Mouse (Mus musculus): ENCODE results near the gene Rai14.

GRCm38 (mm10) chr15:10584359-10585187 lies 129.9 kb downstream of the Rai14 start:
- no peak for TF ChIP-seq MYC (IDR thresholded peaks at IDR 0.05; ENCODE audit: low read depth, low read length)
- no peak for TF ChIP-seq CTCF (IDR thresholded peaks at IDR 0.05 in 2 of 3, conservative IDR thresholded peaks at IDR 0.05 in 1 of 3; ENCODE audit: control insufficient read depth in 1 of 3, insufficient read depth in 1 of 3, low read depth in 2 of 3, low read length in 3 of 3, poor library complexity in 1 of 3, severe bottlenecking in 1 of 3)
- TF ChIP-seq SMC3 (IDR thresholded peaks at IDR 0.05; ENCODE audit: low read depth, low read length), result no peak
- no peak for TF ChIP-seq POLR2A (IDR thresholded peaks at IDR 0.05; ENCODE audit: control insufficient read depth in 1 of 2, insufficient read depth in 1 of 2, low read depth in 1 of 2, low read length in 2 of 2, poor library complexity in 1 of 2)
- no peak for TF ChIP-seq GATA1 (IDR thresholded peaks at IDR 0.05; ENCODE audit: low read depth, low read length)
- TF ChIP-seq POLR2AphosphoS2 (IDR thresholded peaks at IDR 0.05; ENCODE audit: low read length), result no peak
- no peak for TF ChIP-seq UBTF (IDR thresholded peaks at IDR 0.05; ENCODE audit: borderline replicate concordance, insufficient read depth, low read depth, low read length)

All from MEL (cell line).